Mouse (Mus musculus) heart, adult 2 months (tissue): ENCODE measurements around the gene S1pr1. TPM values are rescaled to one million over a fixed set of nuclear protein-coding genes. Genes with fewer than 3 reads are reported as not detected.

ENCODE experiments used
- DNase-seq, 2 experiments: peaks; one replicate each; pipeline ENCODE4 v3.0.0; 2021
- H3K27ac ChIP-seq: fragments of 200-600 bp; 2 replicates; pipeline ENCODE4 v1.8.1; 2022
- H3K27me3 ChIP-seq: fragments of 200-500 bp; 2 replicates; pipeline ENCODE4 v1.6.1; 2012; ENCODE audit warnings: mild to moderate bottlenecking, low read length, inconsistent platforms, mixed read lengths; ENCODE audit not compliant: control insufficient read depth, insufficient read depth
- H3K36me3 ChIP-seq: fragments of 200-500 bp; 2 replicates; pipeline ENCODE4 v1.6.1; 2012; ENCODE audit warnings: low read length, inconsistent platforms; ENCODE audit not compliant: control insufficient read depth, insufficient read depth
- H3K4me1 ChIP-seq: fragments of 200-500 bp; 2 replicates; pipeline ENCODE4 v1.6.1; 2011; ENCODE audit warnings: low read length; ENCODE audit not compliant: control insufficient read depth, insufficient read depth
- H3K4me3 ChIP-seq: fragments of 200-600 bp; 2 replicates; pipeline ENCODE4 v1.8.1; 2022
- H3K79me2 ChIP-seq: fragments of 200-500 bp; replicated peaks from 2 replicates; pipeline ENCODE4 v1.6.1; 2012; ENCODE audit warnings: mild to moderate bottlenecking, inconsistent platforms, low read length, moderate library complexity, mixed read lengths; ENCODE audit not compliant: control insufficient read depth, insufficient read depth
- H3K9ac ChIP-seq: fragments of 200-500 bp; 2 replicates; pipeline ENCODE4 v1.6.1; 2012; ENCODE audit warnings: low read depth, mild to moderate bottlenecking, control low read depth, inconsistent platforms, low read length, mixed read lengths
- CTCF ChIP-seq: fragments of 200-600 bp; IDR thresholded peaks from 2 replicates; pipeline ENCODE4 v1.8.1; 2022; ENCODE audit warnings: antibody characterized with exemption, mild to moderate bottlenecking, moderate library complexity
- EP300 ChIP-seq: fragments of 200-500 bp; IDR thresholded peaks from 2 replicates; pipeline ENCODE4 v1.6.1; 2011; ENCODE audit warnings: low read depth, low read length, control low read depth; ENCODE audit not compliant: insufficient read depth
- POLR2A ChIP-seq: fragments of 200-500 bp; IDR thresholded peaks from 2 replicates; pipeline ENCODE4 v1.6.1; 2011; ENCODE audit warnings: mild to moderate bottlenecking, low read depth, low read length, control low read depth; ENCODE audit not compliant: insufficient read depth
- WGBS: fragments of 180-500 bp; shearing (Covaris S2); methylation state at CpG from one replicate; pipeline ENCODE4 v1.1.7; 2018; 5-methylcytosine and 5-hydroxymethylcytosine counted together
- intact Hi-C: fragments of 180-260 bp; cut with DNase I; formaldehyde crosslinking; loops from one replicate; pipeline ENCODE4 v1.15.1; 2025
- polyA plus RNA-seq: library from polyadenylated mRNA; depleted of rRNA; stranded (reverse); fragments of >200 nt; gene quantifications from 2 replicates; pipeline ENCODE4 v1.2.3, GENCODE M21; 2012
- total RNA-seq, 2 experiments: library from RNA; stranded (reverse); gene quantifications; 2 replicates each; pipeline ENCODE4 v1.2.3; 2021

The S1pr1 gene
- total and polyA plus RNA-seq, 3 experiments = 53.8 to 72.1 (median 67.0) TPM

- intact Hi-C loops = no loop called here
- Histone ChIP-seq H3K9ac (no peak overlapping the region), H3K27me3 (no peaks in the 10 kb centered on the region), H3K27ac (no peak overlapping the region; the same call in 1 of the 2 replicates), H3K36me3 (no peaks in the 10 kb centered on the region), H3K4me3 (no peak overlapping the region), H3K4me1 (no peaks in the 10 kb centered on the region; the same call in 1 of the 2 replicates), H3K79me2 (no peaks in the 10 kb centered on the region)
- no peak for DNase-seq
- TF ChIP-seq CTCF (no peak), EP300 (no peak), POLR2A (no peak)
- 55% methylated on average over 8 of the region's 8 CpGs for WGBS
Measured at GRCm38 (mm10) chr3:115754466-115754865, 39.6 kb upstream of the S1pr1 start.

- 92% methylated on average over 3 of the region's 3 CpGs for WGBS
- Histone ChIP-seq H3K4me3 (no peak overlapping the region), H3K4me1 (no peaks in the 10 kb centered on the region; the same call in 1 of the 2 replicates), H3K9ac (no peak overlapping the region), H3K27me3 (no peaks in the 10 kb centered on the region), H3K36me3 (no peaks in the 10 kb centered on the region), H3K27ac (no peak overlapping the region), H3K79me2 (no peaks in the 10 kb centered on the region)
- DNase-seq = no peak
- intact Hi-C loops = no loop called here
- no peak for TF ChIP-seq EP300
- TF ChIP-seq POLR2A = no peak
- no peak for TF ChIP-seq CTCF
Measured at GRCm38 (mm10) chr3:115750369-115750768, 35.5 kb upstream of the S1pr1 start.

GRCm38 (mm10) chr3:115748289-115748989 lies 33.6 kb upstream of the S1pr1 start:
- Histone ChIP-seq H3K27ac (no peak overlapping the region), H3K4me3 (no peak overlapping the region), H3K4me1 (no peaks in the 10 kb centered on the region; the same call in 1 of the 2 replicates), H3K36me3 (no peaks in the 10 kb centered on the region), H3K9ac (no peak overlapping the region), H3K79me2 (no peaks in the 10 kb centered on the region), H3K27me3 (no peaks in the 10 kb centered on the region)
- no peak for TF ChIP-seq POLR2A
- intact Hi-C loops = no loop called here
- WGBS = 79% methylated on average over 5 of the region's 5 CpGs
- no peak for DNase-seq

- H3K36me3 ChIP-seq = no peaks in the 10 kb centered on the region
- no peak for TF ChIP-seq CTCF
- TF ChIP-seq EP300 = no peak
- no peak for TF ChIP-seq POLR2A
- whole genome bisulfite sequencing = 79% methylated on average over 8 of the region's 8 CpGs
- no peaks in the 10 kb centered on the region for H3K79me2 ChIP-seq
- no peaks in the 10 kb centered on the region for H3K27me3 ChIP-seq
- no peak for DNase-seq
- no peak overlapping the region for H3K27ac ChIP-seq
- no peak overlapping the region for H3K4me3 ChIP-seq
- intact Hi-C loops = no loop called here
- no peaks in the 10 kb centered on the region; the same call in 1 of the 2 replicates for H3K4me1 ChIP-seq
- H3K9ac ChIP-seq = no peak overlapping the region
Measured at GRCm38 (mm10) chr3:115746511-115746910, 31.6 kb upstream of the S1pr1 start.

- H3K79me2 ChIP-seq = no peaks in the 10 kb centered on the region
- DNase-seq = no peak
- TF ChIP-seq EP300 (no peak), CTCF (no peak), POLR2A (no peak)
- no peaks in the 10 kb centered on the region for H3K36me3 ChIP-seq
- H3K4me3 ChIP-seq = no peak overlapping the region
- H3K27ac ChIP-seq = peak overlapping the region; percentile 48; the same call in 1 of the 2 replicates
- 81% methylated on average over 11 of the region's 11 CpGs for WGBS
- no peak overlapping the region for H3K9ac ChIP-seq
- H3K27me3 ChIP-seq = no peaks in the 10 kb centered on the region
- H3K4me1 ChIP-seq = no peaks in the 10 kb centered on the region; the same call in 1 of the 2 replicates
- intact Hi-C loops = no loop called here
Measured at GRCm38 (mm10) chr3:115745088-115745487, 30.2 kb upstream of the S1pr1 start.

- Histone ChIP-seq H3K4me1 (peaks cover 2% of the 10 kb centered on the region; the same call in 1 of the 2 replicates), H3K27me3 (no peaks in the 10 kb centered on the region), H3K27ac (no peak overlapping the region), H3K4me3 (no peak overlapping the region), H3K9ac (no peak overlapping the region), H3K79me2 (no peaks in the 10 kb centered on the region), H3K36me3 (no peaks in the 10 kb centered on the region)
- intact Hi-C loops = no loop called here
- TF ChIP-seq EP300 (no peak), CTCF (no peak), POLR2A (no peak)
- WGBS = 76% methylated on average over 2 of the region's 2 CpGs
- no peak for DNase-seq
Measured at GRCm38 (mm10) chr3:115738524-115738923, 23.7 kb upstream of the S1pr1 start.
